Mouse (Mus musculus) brain, embryonic 14.5 days (tissue): ENCODE data around the gene Slc33a1.

Experiments
- CTCF ChIP-seq: fragments of 200-500 bp; IDR thresholded peaks from 2 replicates; pipeline ENCODE4 v1.5.1; 2012; ENCODE audit warnings: inconsistent platforms, mild to moderate bottlenecking, moderate library complexity, borderline replicate concordance; ENCODE audit not compliant: insufficient read depth, insufficient read length; ENCODE audit errors: extremely low read depth
- POLR2A ChIP-seq: fragments of 200-500 bp; IDR thresholded peaks from 2 replicates; pipeline ENCODE4 v1.6.1; 2012; ENCODE audit warnings: mild to moderate bottlenecking, inconsistent platforms, borderline replicate concordance; ENCODE audit not compliant: poor library complexity, insufficient read depth, insufficient read length, severe bottlenecking; ENCODE audit errors: extremely low read depth

DNA sequence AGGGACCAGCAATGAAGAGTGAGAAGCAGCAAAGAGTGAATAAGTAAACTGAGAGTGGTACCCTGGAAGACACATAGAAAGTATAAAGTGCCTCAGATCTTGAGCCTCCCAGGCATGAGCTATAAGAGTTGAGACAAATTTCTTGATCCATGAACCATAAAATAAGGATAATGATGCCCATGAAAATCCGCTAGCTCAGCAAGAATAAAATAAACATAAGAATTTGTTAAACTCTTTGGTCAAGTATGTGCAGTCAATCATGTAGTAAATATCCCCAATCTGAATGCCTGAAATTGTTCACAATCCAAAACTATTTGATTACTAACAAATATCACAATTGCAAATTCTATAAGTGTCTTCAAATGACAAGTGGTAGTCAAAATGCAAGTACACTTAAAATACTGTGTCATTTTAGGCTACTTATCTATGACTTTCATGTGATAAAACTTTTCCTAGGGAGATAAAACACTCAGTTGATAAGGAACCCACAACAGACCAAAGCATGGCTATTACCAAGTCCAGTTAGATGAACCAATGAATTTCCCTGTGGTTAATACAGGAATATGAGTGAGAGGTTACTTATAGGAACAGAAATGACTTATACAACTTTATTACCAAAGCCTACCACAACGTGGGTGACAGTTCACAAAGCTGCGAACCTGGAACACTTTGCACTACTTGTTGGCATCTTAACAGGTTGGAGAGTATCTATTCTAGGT, 24.3 kb upstream of the Slc33a1 start:
- TF ChIP-seq CTCF (no peak), POLR2A (no peak)
